Mouse (Mus musculus) naive thymus-derived CD4-positive, alpha-beta T cell, adult 2 months (primary cell): ENCODE data around the gene Bms1.

ENCODE experiments used
- DNase-seq: peaks from one replicate; pipeline ENCODE4 v3.0.0-alpha.2; 2011; ENCODE audit warnings: low read depth

The Bms1 gene

DNA sequence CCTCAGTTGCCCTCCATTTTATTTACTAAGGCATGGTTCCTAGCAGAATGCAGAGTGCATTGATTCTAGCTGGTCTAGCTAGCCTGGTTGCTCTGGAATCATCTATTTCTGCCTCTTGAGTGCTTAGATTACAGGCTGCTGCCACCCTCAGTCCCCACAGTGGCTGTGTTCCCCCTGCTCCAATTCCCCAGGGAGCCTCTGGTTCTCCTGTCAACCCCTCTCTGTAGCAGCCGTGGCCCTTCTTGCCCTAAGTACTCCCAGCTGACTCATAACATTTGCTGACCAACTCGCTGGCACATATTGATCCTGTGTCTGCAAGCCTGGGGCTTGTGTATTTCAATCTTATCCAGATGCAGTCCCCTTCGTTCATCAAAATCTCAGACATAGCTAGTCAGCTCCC is 53.1 kb downstream of the Bms1 start:
- no peak for DNase-seq

DNA sequence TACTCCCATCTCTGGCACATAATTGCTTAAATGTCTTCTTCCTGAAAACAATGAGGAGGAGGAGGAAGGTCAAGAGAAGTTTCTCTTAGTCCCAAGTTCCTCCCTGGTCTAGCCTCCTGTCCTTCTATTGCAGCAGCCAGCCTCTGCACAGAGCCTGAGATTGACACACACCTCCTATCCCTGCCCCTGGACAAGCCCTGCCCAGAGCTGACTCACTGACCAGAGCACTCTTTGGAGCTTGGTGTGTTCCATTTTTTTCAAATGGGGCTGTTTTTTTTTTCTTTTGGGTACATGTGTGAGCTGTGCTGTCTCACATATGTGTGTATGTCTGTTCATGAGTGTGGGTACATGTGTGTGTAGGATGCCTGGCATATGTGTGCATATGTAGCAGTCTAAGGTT is 53.5 kb downstream of the Bms1 start:
- DNase-seq = no peak

DNA sequence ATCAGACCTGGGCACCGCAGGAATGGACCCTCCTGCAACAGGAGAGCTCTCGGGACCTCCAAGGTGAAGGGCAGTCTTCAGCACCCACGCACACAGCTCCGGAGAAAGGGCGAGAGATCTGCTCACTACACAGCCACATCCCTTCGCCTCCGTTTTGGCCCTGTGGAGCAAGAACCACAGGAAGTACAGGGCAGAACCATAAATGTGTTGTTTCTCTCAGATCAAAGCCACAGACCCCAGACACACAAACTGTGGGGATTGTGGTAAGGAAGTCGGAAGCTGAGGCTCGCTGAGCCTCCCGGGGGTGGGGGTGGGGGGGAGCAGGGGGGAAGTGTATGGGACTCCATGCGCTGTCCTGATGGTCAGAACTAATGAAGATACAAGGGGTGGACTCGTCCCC is 68.9 kb downstream of the Bms1 start:
- no peak for DNase-seq

DNA sequence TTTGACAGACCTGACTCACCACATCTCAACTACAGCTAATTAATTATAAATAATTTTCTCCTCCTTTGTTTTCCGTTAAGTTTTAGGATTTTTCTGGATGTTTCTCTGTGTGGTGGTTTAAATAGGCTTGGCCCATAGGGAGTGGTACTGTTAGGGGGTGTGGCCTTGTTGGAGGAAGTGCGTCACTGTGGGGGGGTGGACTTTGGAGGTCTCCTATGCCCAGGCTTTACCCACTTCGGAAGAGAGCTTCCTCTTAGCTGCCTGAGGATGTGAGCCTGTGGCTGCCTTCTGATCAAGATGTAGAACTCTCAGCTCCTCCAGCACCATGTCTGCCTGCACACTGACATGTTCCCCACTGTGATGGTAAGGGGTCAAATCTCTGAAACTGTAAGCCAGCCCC is 71.1 kb downstream of the Bms1 start:
- no peak for DNase-seq

DNA sequence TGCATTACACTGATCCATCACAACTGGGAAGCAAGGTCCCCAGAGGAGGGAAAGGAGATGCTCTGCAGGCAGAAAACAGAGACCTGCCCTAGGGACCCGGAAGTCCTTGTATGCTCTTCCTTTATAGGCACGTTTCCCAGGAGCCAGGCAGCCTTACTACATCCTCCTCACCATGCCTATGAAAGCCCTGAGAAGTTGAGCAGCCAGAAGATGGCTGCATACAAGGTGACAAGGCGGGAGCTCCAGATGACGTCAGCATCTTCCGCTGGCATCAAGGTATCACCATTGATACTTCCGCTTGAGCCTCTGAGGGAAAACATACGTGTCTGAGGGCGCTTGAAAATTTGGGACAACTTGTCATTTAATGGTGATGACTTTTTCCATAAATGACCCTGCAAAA is 72.0 kb downstream of the Bms1 start:
- no peak for DNase-seq

DNA sequence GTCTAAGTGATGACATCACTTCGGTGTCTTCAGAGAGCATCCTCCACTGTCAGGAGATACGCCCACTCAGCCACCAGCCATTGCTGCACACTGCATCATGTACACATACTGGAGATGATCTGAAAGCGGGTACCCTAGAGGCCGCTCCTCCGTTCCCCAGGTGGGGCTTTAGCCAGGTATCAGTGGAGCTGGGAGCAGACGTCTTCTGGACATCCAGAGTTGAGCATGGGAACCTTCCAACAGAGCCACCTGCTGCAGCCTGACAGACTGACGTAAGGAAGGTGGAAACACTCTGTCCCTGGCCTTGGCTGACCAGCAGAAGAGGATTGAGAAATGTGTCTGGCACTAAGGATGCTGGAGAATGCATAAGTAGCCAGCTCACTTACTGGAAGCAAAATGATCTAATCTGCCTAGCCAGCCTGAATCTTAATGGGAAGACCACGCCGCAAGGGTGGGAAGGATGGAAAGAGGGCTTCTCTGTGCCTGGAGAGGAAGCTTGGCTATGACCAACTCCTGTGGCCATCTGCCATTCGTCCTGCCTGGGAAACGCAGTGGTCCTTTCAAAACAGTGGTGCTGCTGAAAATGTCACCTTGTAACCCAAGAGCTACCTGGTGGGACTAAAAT is 77.3 kb downstream of the Bms1 start:
- DNase-seq = no peak

DNA sequence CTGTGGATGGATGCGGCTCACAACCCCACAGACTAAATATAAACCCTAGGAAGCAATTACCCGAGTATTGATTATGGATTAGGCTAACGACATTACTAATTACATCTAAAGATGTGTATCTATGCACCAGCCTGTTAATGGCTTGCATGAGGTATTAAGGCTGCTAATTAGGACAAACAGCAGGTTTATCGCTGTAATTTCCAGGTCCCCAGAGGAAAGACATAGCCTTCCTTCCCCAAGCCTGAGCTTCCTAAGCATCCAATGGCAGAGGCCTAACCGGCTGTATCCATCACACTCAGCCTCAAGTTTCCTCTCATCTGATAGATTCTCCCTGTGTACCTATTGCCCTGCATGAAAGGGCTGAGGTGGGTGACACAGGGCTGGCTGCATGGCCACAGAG is 81.6 kb downstream of the Bms1 start:
- DNase-seq = no peak

DNA sequence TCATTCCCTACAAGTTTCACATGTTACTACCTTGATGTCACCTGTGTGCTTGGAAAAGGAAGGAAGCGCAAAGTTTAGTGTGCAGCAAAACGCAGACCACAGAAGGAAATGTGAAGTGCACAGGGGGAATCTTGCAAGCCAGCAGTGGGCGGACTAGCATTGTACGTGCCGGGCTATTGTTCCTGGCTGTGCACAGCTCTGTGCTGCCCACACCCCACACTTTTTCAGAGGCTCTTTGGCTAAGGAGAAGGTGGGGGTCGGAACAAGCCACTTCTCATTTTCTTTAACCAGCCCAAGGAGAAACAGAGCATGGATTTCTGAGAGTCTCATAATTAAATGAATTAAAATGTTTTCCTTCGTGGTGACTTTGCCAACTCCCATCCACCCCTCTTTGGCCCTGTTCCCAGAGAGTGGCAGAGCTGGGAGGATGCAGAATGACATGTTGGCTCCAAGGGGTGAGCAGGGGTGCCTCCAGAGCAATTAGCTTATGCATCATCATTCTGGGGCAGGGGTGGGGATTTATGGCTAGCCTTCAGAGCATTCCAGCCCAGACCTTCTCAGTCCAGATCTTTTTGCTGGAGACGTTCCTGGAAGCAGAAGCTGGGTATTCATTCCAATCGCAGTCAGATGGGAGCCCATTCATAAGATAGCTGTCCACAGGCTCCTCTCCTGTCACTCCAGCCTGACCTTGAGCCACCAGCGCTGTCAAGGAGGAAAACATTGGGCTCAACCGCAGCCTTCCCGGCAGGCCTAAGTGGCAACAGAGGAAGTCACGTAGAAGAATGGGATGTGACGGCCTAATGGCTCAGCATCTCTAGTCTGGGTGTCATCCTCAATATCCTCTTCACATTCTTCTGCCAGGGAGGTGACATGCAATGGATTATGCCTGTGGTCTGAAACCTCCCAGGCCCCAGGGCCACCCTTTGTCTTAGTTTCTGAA is 82.5 kb downstream of the Bms1 start:
- DNase-seq = no peak

DNA sequence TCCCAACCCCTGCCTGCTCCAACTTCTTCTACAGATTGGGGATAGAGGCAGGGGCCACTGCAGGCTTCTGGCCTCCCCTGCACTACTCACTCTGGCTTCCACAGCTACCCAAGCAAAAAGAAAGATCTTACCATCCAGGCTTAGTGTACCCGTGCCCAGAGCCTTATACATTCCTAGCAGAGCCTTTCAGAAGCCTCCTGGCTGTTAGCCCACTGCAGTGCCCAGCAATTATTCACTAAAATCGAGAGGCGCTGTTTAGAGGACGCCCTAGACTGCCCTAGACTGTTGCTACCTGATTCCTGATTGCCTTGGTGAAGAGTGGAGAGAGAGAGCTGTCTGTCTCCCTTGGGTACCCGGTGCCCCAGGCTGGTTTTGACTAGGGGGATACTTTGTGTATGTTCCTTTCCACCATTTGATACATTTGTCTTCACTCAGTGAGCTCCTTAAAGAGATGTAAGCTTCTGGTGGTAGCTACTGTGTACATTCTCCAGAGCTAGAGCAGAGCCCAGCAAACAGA is 83.3 kb downstream of the Bms1 start:
- no peak for DNase-seq

DNA sequence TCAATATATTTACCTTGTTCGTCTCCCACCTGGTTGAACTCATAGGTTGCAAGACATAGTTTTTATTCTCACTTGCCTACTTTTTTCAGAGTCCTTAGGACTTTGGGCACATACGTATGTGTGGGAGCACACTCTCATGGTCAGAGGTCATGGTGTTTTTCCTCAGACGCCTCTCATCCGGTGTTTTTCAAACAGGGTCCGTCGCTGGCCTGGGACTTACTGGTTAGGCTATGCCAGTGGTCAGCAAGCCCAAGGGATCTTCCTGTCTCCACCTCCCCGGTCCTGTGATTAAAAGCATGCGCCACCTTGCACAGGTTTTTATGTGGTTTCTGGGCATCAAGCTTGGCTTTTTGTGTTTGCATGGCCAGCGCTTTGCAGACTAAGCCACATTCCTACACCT is 85.4 kb downstream of the Bms1 start:
- no peak for DNase-seq
